Mouse (Mus musculus) E14TG2a.4 (cell line): Measurements from ENCODE around the gene Crim1.

Experiments used
- CTCF ChIP-seq: conservative IDR thresholded peaks from 2 replicates; pipeline ENCODE4 v1.5.1; 2014; ENCODE audit warnings: low read length
- NANOG ChIP-seq: IDR thresholded peaks from 2 replicates; pipeline ENCODE4 v1.6.1; 2014; ENCODE audit warnings: borderline replicate concordance, low read length, mixed read lengths

DNA sequence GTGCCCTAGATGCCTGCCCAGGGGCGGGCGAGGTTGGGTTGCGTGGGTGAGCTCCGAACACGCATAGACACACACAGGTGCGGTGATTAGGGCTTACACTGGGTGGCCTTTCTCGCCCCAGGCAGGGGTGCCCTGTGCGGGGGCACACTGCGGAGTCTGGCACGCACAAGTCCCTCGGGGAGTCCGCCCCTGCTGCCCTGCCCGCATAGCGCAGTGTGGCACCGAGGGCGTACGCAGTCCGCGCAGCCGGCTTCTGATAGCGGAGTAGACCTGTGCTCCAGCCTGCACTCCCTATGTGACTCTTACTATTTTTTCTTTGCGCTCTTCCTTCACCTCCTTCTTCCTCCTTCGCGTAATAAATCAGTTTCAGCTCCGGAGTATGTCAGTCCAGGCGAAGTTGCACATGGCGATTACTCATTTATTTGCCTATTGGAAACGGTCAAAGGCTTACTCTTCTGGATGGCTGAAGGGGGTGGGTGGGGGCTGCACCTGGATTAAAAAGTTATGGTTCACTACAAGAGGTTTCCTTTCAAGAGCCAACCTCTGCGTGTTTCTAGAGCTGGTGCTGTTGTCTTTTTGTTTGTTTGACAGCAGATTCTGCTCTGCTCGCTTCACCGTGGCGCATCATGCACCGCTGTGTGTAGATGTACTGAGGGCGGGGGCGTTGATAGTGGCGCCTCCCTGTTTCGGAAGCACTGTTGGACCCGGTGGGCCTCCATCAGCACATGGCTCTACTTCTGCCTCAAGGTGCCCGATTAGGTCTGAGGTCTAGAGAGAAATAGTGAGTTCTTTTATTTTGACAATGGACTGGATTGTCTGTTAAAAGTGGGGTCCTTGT is 1.4 kb downstream of the Crim1 start:
- no peak for TF ChIP-seq CTCF
- no peak for TF ChIP-seq NANOG
